Mouse (Mus musculus): ENCODE data around the gene Abcb4. TPM values are rescaled to one million over a fixed set of nuclear protein-coding genes. Genes with fewer than 3 reads are reported as not detected.
A peak's percentile ranks its signal among the peaks of the same experiment; 100 is the strongest.

Gene Abcb4
- total and polyA plus RNA-seq, 3 experiments: 86.0 to 107 TPM; not detected in 1

DNA sequence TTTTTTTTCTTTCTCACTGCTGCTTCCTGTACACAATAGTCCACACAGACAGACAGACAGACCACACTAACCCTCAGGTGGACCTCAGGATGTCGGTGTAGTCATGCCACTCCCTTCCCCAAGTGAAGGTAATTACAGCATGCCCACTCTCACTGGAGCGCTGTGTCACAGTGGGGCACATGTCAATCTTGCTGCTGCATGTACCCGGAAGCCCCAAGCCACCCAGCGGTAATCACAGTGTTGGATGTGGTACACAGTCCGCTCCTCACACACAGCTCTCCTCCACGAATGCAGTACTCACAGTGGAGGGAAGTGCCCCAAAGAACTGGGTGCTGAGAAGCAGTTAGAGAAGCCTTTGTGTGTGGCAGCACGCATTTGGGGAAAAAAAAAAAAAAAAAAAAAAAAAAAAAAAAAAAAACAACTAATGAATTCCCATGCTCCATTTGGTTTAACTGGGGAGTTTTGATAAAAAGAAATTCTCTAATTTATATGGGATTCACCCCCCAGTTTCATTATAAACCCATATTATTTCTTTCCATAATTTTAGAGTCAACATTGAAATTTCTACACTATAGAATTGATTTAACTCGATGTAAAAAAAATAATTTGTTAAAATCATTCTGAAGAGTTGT lies 18.2 kb downstream of the Abcb4 start:
- Histone ChIP-seq H3K36me3 (ENCODE audit: control insufficient read depth in 1 of 2, insufficient read depth in 2 of 2, low read length in 2 of 2) (peaks cover 17 to 53% of the 10 kb centered on the region in 2 experiments), H3K9ac (ENCODE audit: control insufficient read depth, low read depth, low read length, poor library complexity, severe bottlenecking) (no peak overlapping the region), H3K27ac (ENCODE audit: control insufficient read depth, low read depth, low read length) (no peak overlapping the region), H3K4me3 (ENCODE audit: control insufficient read depth in 1 of 2, insufficient read depth in 1 of 2, low read depth in 2 of 2, low read length in 2 of 2) (no peak overlapping the region), H3K4me1 (ENCODE audit: control insufficient read depth in 1 of 2, insufficient read depth in 2 of 2, low read length in 2 of 2) (peaks cover 1 to 8% of the 10 kb centered on the region in 2 experiments), H3K79me2 (ENCODE audit: control insufficient read depth, insufficient read depth, low read length, poor library complexity) (peaks cover 4% of the 10 kb centered on the region; the same call in 1 of the 2 replicates), H3K9me3 (replicated peaks; ENCODE audit: insufficient read depth, low read length) (no peaks in the 10 kb centered on the region), H3K27me3 (ENCODE audit: control insufficient read depth in 1 of 2, insufficient read depth in 2 of 2, low read length in 2 of 2) (no peaks in the 10 kb centered on the region)
- TF ChIP-seq ZNF384 (IDR thresholded peaks at IDR 0.05; ENCODE audit: low read depth, low read length): peak; percentile 65
- no peak for TF ChIP-seq MAFK (IDR thresholded peaks at IDR 0.05; ENCODE audit: borderline replicate concordance, low read depth, low read length)
- TF ChIP-seq MXI1 (IDR thresholded peaks at IDR 0.05; ENCODE audit: low read depth, low read length): no peak
- no peak for DNase-seq (ENCODE audit: low read depth, low spot score)

DNA sequence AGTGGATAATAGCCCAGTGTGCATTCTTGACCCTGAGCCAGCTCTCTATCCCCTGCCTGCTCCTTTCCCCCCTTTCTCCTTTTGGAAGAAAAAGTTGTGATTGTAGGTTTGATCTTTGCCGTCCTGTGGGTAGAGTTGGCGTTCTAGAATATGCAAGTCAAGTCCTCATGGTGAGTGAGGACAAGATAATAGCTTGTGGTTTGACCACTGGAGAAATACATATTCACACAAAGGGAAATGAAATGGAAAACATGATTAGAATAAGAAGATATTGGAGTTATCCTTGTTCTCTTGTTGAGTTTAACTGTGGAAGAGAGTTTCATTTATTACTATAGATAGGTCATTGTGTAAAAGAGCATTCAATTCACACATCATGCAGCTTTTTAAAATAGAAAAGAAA lies 22.9 kb downstream of the Abcb4 start:
- Histone ChIP-seq H3K9me3 (replicated peaks; ENCODE audit: insufficient read depth, low read length) (no peaks in the 10 kb centered on the region), H3K27me3 (ENCODE audit: control insufficient read depth in 1 of 2, insufficient read depth in 2 of 2, low read length in 2 of 2) (no peaks in the 10 kb centered on the region), H3K27ac (ENCODE audit: control insufficient read depth, low read depth, low read length) (peak overlapping the region; percentile 49), H3K4me1 (ENCODE audit: control insufficient read depth in 1 of 2, insufficient read depth in 2 of 2, low read length in 2 of 2) (peaks cover 8% of the 10 kb centered on the region in 2 experiments), H3K4me3 (ENCODE audit: control insufficient read depth in 1 of 2, insufficient read depth in 1 of 2, low read depth in 2 of 2, low read length in 2 of 2) (no peak overlapping the region), H3K9ac (ENCODE audit: control insufficient read depth, low read depth, low read length, poor library complexity, severe bottlenecking) (no peak overlapping the region), H3K36me3 (ENCODE audit: control insufficient read depth in 1 of 2, insufficient read depth in 2 of 2, low read length in 2 of 2) (peaks cover 26 to 54% of the 10 kb centered on the region in 2 experiments), H3K79me2 (ENCODE audit: control insufficient read depth, insufficient read depth, low read length, poor library complexity) (no peaks in the 10 kb centered on the region)
- peak; percentile 59 for DNase-seq (ENCODE audit: low read depth, low spot score)
- TF ChIP-seq ZMIZ1 (IDR thresholded peaks at IDR 0.05; ENCODE audit: low read depth, low read length) (no peak), BHLHE40 (IDR thresholded peaks at IDR 0.05; ENCODE audit: borderline replicate concordance, low read depth, low read length) (no peak), RAD21 (IDR thresholded peaks at IDR 0.05; ENCODE audit: low read depth, low read length) (no peak), SIN3A (IDR thresholded peaks at IDR 0.05; ENCODE audit: low read length) (no peak; the same call in 1 of the 2 replicates), GABPA (IDR thresholded peaks at IDR 0.05; ENCODE audit: low read depth, low read length) (no peak), EP300 (IDR thresholded peaks at IDR 0.05; ENCODE audit: low read depth in 1 of 2, low read length in 2 of 2) (peak in 1 of 2 experiments; percentile 58; a peak in 2 of 4 replicates), NELFE (IDR thresholded peaks at IDR 0.05; ENCODE audit: low read depth, low read length) (no peak), ZKSCAN1 (IDR thresholded peaks at IDR 0.05; ENCODE audit: low read depth, low read length) (no peak), CTCF (IDR thresholded peaks at IDR 0.05 in 2 of 3, conservative IDR thresholded peaks at IDR 0.05 in 1 of 3; ENCODE audit: control insufficient read depth in 1 of 3, insufficient read depth in 1 of 3, low read depth in 2 of 3, low read length in 3 of 3, poor library complexity in 1 of 3, severe bottlenecking in 1 of 3) (no peak), NRF1 (IDR thresholded peaks at IDR 0.05; ENCODE audit: insufficient read depth, low read depth, low read length, poor library complexity, severe bottlenecking) (no peak), MXI1 (IDR thresholded peaks at IDR 0.05; ENCODE audit: low read depth, low read length) (no peak), MAFK (IDR thresholded peaks at IDR 0.05; ENCODE audit: borderline replicate concordance, low read depth, low read length) (no peak), TBP (IDR thresholded peaks at IDR 0.05; ENCODE audit: low read depth, low read length) (no peak), POLR2A (IDR thresholded peaks at IDR 0.05; ENCODE audit: control insufficient read depth in 1 of 2, insufficient read depth in 1 of 2, low read depth in 1 of 2, low read length in 2 of 2, poor library complexity in 1 of 2) (no peak), TCF12 (IDR thresholded peaks at IDR 0.05; ENCODE audit: low read depth, low read length) (0 out of 2 replicates have a peak, but pooled peaks have one; percentile 27), MAX (IDR thresholded peaks at IDR 0.05; ENCODE audit: low read length) (no peak), MAZ (IDR thresholded peaks at IDR 0.05; ENCODE audit: low read depth, low read length) (no peak), POLR2AphosphoS2 (IDR thresholded peaks at IDR 0.05; ENCODE audit: low read length) (no peak), USF2 (IDR thresholded peaks at IDR 0.05; ENCODE audit: borderline replicate concordance in 1 of 2, insufficient read depth in 1 of 2, low read depth in 1 of 2, low read length in 2 of 2) (no peak), USF1 (IDR thresholded peaks at IDR 0.05; ENCODE audit: low read depth, low read length) (no peak), MEF2A (IDR thresholded peaks at IDR 0.05; ENCODE audit: extremely low read depth, insufficient replicate concordance, low read depth, low read length, poor library complexity, severe bottlenecking) (no peak), SMC3 (IDR thresholded peaks at IDR 0.05; ENCODE audit: low read depth, low read length) (no peak), E2F4 (IDR thresholded peaks at IDR 0.05; ENCODE audit: borderline replicate concordance, low read depth, low read length) (no peak), ZC3H11A (IDR thresholded peaks at IDR 0.05; ENCODE audit: low read depth, low read length) (no peak), KAT2A (conservative IDR thresholded peaks at IDR 0.05; ENCODE audit: low read depth, low read length) (no peak), GATA1 (IDR thresholded peaks at IDR 0.05; ENCODE audit: low read depth, low read length) (peak; percentile 51), CHD2 (IDR thresholded peaks at IDR 0.05; ENCODE audit: low read length) (no peak), MYC (IDR thresholded peaks at IDR 0.05; ENCODE audit: low read depth, low read length) (no peak), HCFC1 (IDR thresholded peaks at IDR 0.05; ENCODE audit: low read depth, low read length) (no peak), RCOR1 (IDR thresholded peaks at IDR 0.05; ENCODE audit: low read depth, low read length) (0 out of 2 replicates have a peak, but pooled peaks have one; percentile 44)

Data from MEL (cell line).